Mouse (Mus musculus) hindbrain, embryonic 15.5 days (tissue): ENCODE data around the gene Gm7029. TPM values are rescaled to one million over a fixed set of nuclear protein-coding genes. Genes with fewer than 3 reads are reported as not detected.
"Not testable (repeated sequence)": the region's sequence is repeated elsewhere in the genome, so short reads cannot be mapped to it uniquely, and the experiment has no call there.

Source experiments
- ATAC-seq: fragments of 200-750 bp; cut with Nextera tagmentation; 2 replicates; pipeline ENCODE4 v1.8.0; 2017; ENCODE audit warnings: low read depth, moderate number of reproducible peaks, moderate TSS enrichment; ENCODE audit not compliant: low FRiP score
- H3K27ac ChIP-seq: fragments of 300-500 bp; sonication (generic); replicated peaks from 2 replicates; pipeline ENCODE4 v1.5.1; 2015; ENCODE audit warnings: mild to moderate bottlenecking, inconsistent platforms
- H3K27me3 ChIP-seq: fragments of 300-500 bp; sonication (generic); 2 replicates; pipeline ENCODE4 v1.6.1; 2015; ENCODE audit warnings: control low read depth, inconsistent platforms
- H3K36me3 ChIP-seq: fragments of 300-500 bp; sonication (generic); 2 replicates; pipeline ENCODE4 v1.6.1; 2015; ENCODE audit warnings: control low read depth, inconsistent platforms
- H3K4me1 ChIP-seq: fragments of 300-500 bp; sonication (generic); replicated peaks from 2 replicates; pipeline ENCODE4 v1.6.1; 2015; ENCODE audit warnings: control low read depth, inconsistent platforms
- H3K4me2 ChIP-seq: fragments of 300-500 bp; sonication (generic); 2 replicates; pipeline ENCODE4 v1.6.1; 2015; ENCODE audit warnings: moderate library complexity, mild to moderate bottlenecking, inconsistent platforms
- H3K4me3 ChIP-seq: fragments of 300-500 bp; sonication (generic); 2 replicates; pipeline ENCODE4 v1.5.1; 2015; ENCODE audit warnings: mild to moderate bottlenecking, inconsistent platforms
- H3K9ac ChIP-seq: fragments of 300-500 bp; sonication (generic); 2 replicates; pipeline ENCODE4 v1.6.1; 2015; ENCODE audit warnings: inconsistent platforms
- H3K9me3 ChIP-seq: fragments of 300-500 bp; sonication (generic); 2 replicates; pipeline ENCODE4 v1.6.1; 2016; ENCODE audit warnings: control low read depth, inconsistent platforms
- WGBS: fragments of 180-500 bp; shearing (Covaris S2); methylation state at CpG from one replicate; pipeline ENCODE4 v1.1.7; 2015; 5-methylcytosine and 5-hydroxymethylcytosine counted together
- polyA plus RNA-seq: library from polyadenylated mRNA; unstranded; fragments of >200 nt; fragmentation: Nextera tagmentation; extraction: Ambion mirVana; gene quantifications from 2 replicates; pipeline ENCODE4 v1.2.1, GENCODE M21; 2015

The Gm7029 gene
- not detected in 2 replicates for polyA plus RNA-seq

GRCm38 (mm10) chr17:33873537-33873936 lies at the start of gene Gm7029:
Gene Gm7029, plus strand, starts transcription at chr17:33873837.
- WGBS, result 87% methylated on average over 3 of the region's 12 CpGs
- H3K9me3 ChIP-seq, H3K4me1 ChIP-seq, H3K36me3 ChIP-seq, H3K4me3 ChIP-seq, ATAC-seq, H3K27ac ChIP-seq, H3K27me3 ChIP-seq, H3K9ac ChIP-seq, H3K4me2 ChIP-seq: not testable (repeated sequence)

DNA sequence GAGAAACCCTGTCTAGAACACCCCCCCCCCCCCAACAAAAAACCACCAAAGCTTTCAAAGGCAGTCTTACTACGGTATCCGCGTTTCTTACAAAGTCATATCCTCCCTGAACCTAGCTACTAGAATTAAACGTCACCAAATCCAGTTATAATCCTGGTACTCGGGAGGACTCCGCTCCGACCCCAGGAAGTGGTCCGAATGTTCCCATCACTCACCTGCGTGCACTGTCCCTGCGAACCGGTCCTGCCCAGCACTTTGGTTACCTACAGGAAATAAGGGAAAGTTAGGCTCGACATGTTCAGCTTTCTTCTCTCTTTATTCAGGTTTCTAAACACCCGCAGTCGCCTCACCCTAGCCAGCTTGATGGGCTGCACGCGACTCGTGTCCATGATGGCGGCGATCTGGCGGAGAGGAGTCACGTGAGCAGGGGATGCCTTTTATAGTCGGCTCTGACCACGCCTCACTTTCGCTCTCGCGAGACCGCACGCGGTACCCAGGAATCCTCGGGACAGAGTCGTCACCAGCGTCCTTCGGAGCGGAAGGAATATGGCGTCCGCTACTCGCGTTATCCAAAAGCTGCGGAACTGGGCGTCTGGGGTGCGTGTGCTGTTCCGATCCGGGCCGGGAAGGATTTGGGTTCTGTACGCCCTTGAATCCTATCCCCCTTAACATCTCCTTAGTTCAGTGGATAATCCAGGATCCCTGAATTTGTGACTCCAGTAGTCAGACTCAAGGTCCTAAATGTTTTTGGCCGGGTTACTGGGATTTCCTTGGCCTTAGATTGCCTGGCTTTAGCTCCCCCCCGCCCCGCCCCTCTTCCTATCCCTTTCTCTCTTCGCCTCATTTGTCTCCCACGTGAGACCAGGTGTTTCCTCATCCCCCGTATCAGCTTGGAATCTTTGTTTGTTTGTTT lies 49.3 kb upstream of the Gm7029 start, which contains the start of the genes Rps28 and Ndufa7:
Gene Rps28 (minus strand): TSS at position 479 of the 913 bp plus-strand sequence.
Gene Ndufa7 (plus strand): TSS at position 489 of the 913 bp plus-strand sequence.
- H3K27me3 ChIP-seq, result no peaks in the 10 kb centered on the region
- H3K27ac ChIP-seq, result peak within 1 kb of the TSS; percentile 90
- WGBS, result under 1% methylated on average over 51 of the region's 51 CpGs
- H3K4me1 ChIP-seq, result peaks cover 40% of the 10 kb centered on the region
- H3K36me3 ChIP-seq, result peaks cover 34% of the 10 kb centered on the region
- H3K4me2 ChIP-seq, result peak within 1 kb of the TSS; percentile 85
- H3K9me3 ChIP-seq, result no peaks in the 10 kb centered on the region
- peak within 1 kb of the TSS; percentile 84 for H3K9ac ChIP-seq
- H3K4me3 ChIP-seq, result peak within 1 kb of the TSS; percentile 83
- ATAC-seq, result peak; percentile 93

DNA sequence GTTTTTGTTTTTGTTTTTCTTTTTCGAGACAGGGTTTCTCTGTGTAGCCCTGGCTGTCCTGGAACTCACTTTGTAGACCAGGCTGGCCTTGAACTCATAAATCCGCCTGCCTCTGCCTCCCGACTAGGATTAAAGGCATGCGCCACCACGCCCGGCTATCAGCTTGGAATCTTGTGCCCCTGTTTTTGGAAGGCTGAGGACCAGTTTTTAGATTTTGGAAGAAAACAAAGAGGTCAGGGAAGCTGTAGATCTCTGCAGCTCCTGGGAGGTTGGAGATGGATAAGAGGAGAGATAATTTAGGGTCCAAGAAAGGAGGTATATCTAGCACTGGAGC lies 48.7 kb upstream of the Gm7029 start:
- ATAC-seq, result not testable (repeated sequence)
- H3K4me1 ChIP-seq, result peaks cover 40% of the 10 kb centered on the region

DNA sequence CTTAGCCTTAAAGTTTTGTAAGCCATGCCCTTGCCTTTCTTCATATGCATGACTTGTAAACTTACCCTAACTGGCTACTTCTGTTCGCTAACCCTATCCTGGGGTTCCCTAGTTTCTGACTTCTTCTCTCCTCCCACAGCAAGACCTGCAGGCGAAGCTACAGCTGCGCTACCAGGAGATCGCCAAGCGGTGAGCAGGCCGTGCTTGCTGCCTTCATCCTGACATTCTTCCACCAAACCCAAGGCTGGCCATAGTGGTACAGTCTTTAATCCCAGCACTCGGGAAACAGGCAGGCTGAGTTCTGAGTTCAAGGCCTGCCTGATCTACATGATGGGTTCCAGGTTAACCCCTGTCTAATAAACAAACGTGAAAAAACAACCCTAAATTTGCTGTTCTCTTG lies 48.2 kb upstream of the Gm7029 start:
- ATAC-seq, result no peak
- 88% methylated on average over 8 of the region's 8 CpGs for WGBS
- no peaks in the 10 kb centered on the region for H3K9me3 ChIP-seq
- H3K27me3 ChIP-seq, result no peaks in the 10 kb centered on the region
- peaks cover 40% of the 10 kb centered on the region for H3K4me1 ChIP-seq
- H3K36me3 ChIP-seq, result peaks cover 33% of the 10 kb centered on the region
- peak overlapping the region; percentile 83 for H3K4me3 ChIP-seq
- H3K9ac ChIP-seq, result peak overlapping the region; percentile 77
- H3K4me2 ChIP-seq, result peak overlapping the region; percentile 77
- no peak overlapping the region; the same call in 1 of the 2 replicates for H3K27ac ChIP-seq

More for the DNA sequence above, 48.7 kb upstream of the Gm7029 start:
- peak overlapping the region; percentile 77 for H3K9ac ChIP-seq
- H3K9me3 ChIP-seq, H3K27me3 ChIP-seq: not testable (repeated sequence)
- H3K4me2 ChIP-seq, result peak overlapping the region; percentile 77
- WGBS, result 13% methylated on average over 6 of the region's 6 CpGs
- peak overlapping the region; percentile 90 for H3K27ac ChIP-seq
- peaks cover 33% of the 10 kb centered on the region for H3K36me3 ChIP-seq
- peak overlapping the region; percentile 83 for H3K4me3 ChIP-seq

DNA sequence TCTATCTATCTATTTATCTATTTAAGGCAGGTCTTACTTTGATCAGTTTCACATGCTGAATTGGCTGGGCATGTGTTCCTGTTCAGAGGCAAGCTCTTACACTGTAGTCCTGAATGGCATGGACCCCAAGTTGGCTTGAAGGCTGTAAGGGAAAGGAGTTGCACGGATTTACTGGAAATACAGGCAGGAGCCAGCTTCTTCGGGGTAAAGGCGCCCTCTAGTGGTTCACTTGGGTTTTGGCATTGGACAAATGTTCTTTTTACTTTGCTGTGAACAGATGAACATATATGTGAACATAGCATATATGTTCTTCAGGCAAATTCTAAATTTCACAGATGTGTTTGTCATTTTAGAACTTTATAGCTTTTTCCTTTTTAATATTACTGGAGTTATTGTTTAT lies 46.8 kb upstream of the Gm7029 start:
- H3K4me1 ChIP-seq, result peaks cover 30% of the 10 kb centered on the region
- no peak overlapping the region for H3K4me2 ChIP-seq
- no peak overlapping the region for H3K9ac ChIP-seq
- 0% methylated on average over 3 of the region's 3 CpGs for WGBS
- H3K9me3 ChIP-seq, result no peaks in the 10 kb centered on the region
- no peaks in the 10 kb centered on the region for H3K27me3 ChIP-seq
- H3K4me3 ChIP-seq, result no peak overlapping the region
- no peak overlapping the region for H3K27ac ChIP-seq
- ATAC-seq, result no peak
- H3K36me3 ChIP-seq, result peaks cover 28% of the 10 kb centered on the region

DNA sequence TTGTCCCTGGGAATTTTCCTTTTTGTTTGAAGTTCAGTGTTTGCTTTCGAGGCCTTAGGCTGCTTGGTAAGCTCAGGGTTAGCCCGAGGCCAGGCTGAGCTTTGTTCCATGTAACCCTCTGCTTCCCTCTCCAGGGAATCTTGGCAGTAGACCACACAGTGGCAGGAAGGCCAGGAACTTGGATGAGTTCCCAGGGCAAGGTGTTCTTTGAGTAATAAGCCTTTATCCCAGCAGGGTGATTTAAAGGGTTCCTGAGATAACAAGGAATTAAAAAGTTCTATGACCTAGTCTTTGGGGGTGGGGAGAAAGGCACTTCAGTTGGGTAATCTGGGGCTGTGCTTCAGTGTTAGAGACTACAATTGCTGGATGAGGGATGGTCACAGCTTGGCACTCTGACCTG lies 44.7 kb upstream of the Gm7029 start:
- no peak for ATAC-seq

GRCm38 (mm10) chr17:33829561-33829960 lies 44.1 kb upstream of the Gm7029 start:
- H3K27ac ChIP-seq, result no peak overlapping the region
- no peak for ATAC-seq
- H3K4me3 ChIP-seq, result no peak overlapping the region
- peaks cover 42% of the 10 kb centered on the region for H3K36me3 ChIP-seq
- no peaks in the 10 kb centered on the region for H3K9me3 ChIP-seq
- no peak overlapping the region for H3K9ac ChIP-seq
- H3K4me1 ChIP-seq, result peaks cover 11% of the 10 kb centered on the region
- 92% methylated on average over 10 of the region's 10 CpGs for WGBS
- no peak overlapping the region for H3K4me2 ChIP-seq
- H3K27me3 ChIP-seq, result no peaks in the 10 kb centered on the region

More for the DNA sequence above, 44.7 kb upstream of the Gm7029 start:
- Histone ChIP-seq H3K9ac (no peak overlapping the region), H3K27ac (no peak overlapping the region), H3K9me3 (no peaks in the 10 kb centered on the region), H3K4me1 (peaks cover 11% of the 10 kb centered on the region), H3K4me3 (no peak overlapping the region), H3K27me3 (no peaks in the 10 kb centered on the region), H3K4me2 (no peak overlapping the region), H3K36me3 (peaks cover 35% of the 10 kb centered on the region)
- WGBS, result 53% methylated on average over 2 of the region's 2 CpGs

- peaks cover 17% of the 10 kb centered on the region for H3K36me3 ChIP-seq
- no peaks in the 10 kb centered on the region for H3K9me3 ChIP-seq
- peaks cover 18% of the 10 kb centered on the region for H3K4me1 ChIP-seq
- peak; percentile 97 for ATAC-seq
- H3K27me3 ChIP-seq, result no peaks in the 10 kb centered on the region
- H3K9ac ChIP-seq, result peak within 1 kb of the TSS; percentile 80
- peak within 1 kb of the TSS; percentile 86 for H3K27ac ChIP-seq
- peak within 1 kb of the TSS; percentile 81 for H3K4me2 ChIP-seq
- peak within 1 kb of the TSS; percentile 94 for H3K4me3 ChIP-seq
- under 1% methylated on average over 45 of the region's 45 CpGs for WGBS
Measured at GRCm38 (mm10) chr17:33842966-33843795, 30.5 kb upstream of the Gm7029 start, which contains the start of gene Cd320. Gene Cd320, plus strand, starts transcription at chr17:33843091.

DNA sequence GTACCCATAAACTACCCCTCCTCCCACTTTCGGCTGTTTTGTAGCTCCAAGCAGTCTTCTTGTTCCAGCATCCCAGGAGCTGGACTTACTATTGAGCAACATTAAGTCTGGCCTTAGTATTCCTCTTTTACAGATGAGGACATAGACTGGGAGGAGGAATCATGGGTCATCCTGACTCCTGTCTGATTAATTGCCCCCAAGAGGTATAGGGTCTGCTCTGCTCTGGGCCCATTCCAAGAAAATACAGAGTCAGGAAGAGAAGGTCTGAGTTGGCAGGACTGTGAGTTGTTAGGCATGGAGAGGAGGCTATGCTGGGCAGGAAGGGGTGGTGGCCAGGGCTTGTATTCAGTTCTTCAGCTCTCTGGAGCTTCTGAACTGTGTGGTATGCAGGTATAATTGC lies 29.4 kb upstream of the Gm7029 start:
- H3K9ac ChIP-seq, result peak overlapping the region; percentile 80; the same call in 1 of the 2 replicates
- 82% methylated on average over 1 of the region's 1 CpGs for WGBS

GRCm38 (mm10) chr17:33848139-33848538 lies 25.5 kb upstream of the Gm7029 start:
- WGBS, result 95% methylated on average over 8 of the region's 8 CpGs

More for the DNA sequence above, 29.4 kb upstream of the Gm7029 start:
- H3K4me2 ChIP-seq, result peak overlapping the region; percentile 81
- no peak overlapping the region for H3K27ac ChIP-seq
- peaks cover 18% of the 10 kb centered on the region for H3K4me1 ChIP-seq
- no peaks in the 10 kb centered on the region for H3K27me3 ChIP-seq
- H3K36me3 ChIP-seq, result peaks cover 18% of the 10 kb centered on the region
- no peaks in the 10 kb centered on the region for H3K9me3 ChIP-seq
- peak overlapping the region; percentile 94 for H3K4me3 ChIP-seq
- ATAC-seq, result no peak

GRCm38 (mm10) chr17:33851331-33851730 lies 22.3 kb upstream of the Gm7029 start:
- no peaks in the 10 kb centered on the region for H3K4me1 ChIP-seq
- H3K27me3 ChIP-seq, result no peaks in the 10 kb centered on the region
- H3K27ac ChIP-seq, result no peak overlapping the region
- H3K9ac ChIP-seq, result no peak overlapping the region
- H3K4me3 ChIP-seq, result no peak overlapping the region
- H3K9me3 ChIP-seq, result no peaks in the 10 kb centered on the region
- peaks cover 25% of the 10 kb centered on the region for H3K36me3 ChIP-seq
- H3K4me2 ChIP-seq, result no peak overlapping the region
- ATAC-seq, result no peak
- 75% methylated on average over 1 of the region's 1 CpGs for WGBS

More at GRCm38 (mm10) chr17:33848139-33848538, 25.5 kb upstream of the Gm7029 start:
- no peak overlapping the region for H3K4me2 ChIP-seq
- H3K9me3 ChIP-seq, result no peaks in the 10 kb centered on the region
- H3K27me3 ChIP-seq, result no peaks in the 10 kb centered on the region
- H3K9ac ChIP-seq, result no peak overlapping the region
- peaks cover 18% of the 10 kb centered on the region for H3K4me1 ChIP-seq
- peaks cover 25% of the 10 kb centered on the region for H3K36me3 ChIP-seq
- no peak overlapping the region for H3K4me3 ChIP-seq
- H3K27ac ChIP-seq, result no peak overlapping the region
- ATAC-seq, result no peak
